Mouse (Mus musculus) hindbrain, embryonic 10.5 days (tissue): ENCODE data around the gene Ano4. TPM values are rescaled to one million over a fixed set of nuclear protein-coding genes. Genes with fewer than 3 reads are reported as not detected.
"Not testable (repeated sequence)": the region's sequence is repeated elsewhere in the genome, so short reads cannot be mapped to it uniquely, and the experiment has no call there.

Experiments
- DNase-seq: peaks from one replicate; pipeline ENCODE4 v3.0.0-alpha.2; 2017; ENCODE audit warnings: low spot score
- H3K27ac ChIP-seq: fragments of 300-500 bp; sonication (generic); 2 replicates; pipeline ENCODE4 v1.5.1; 2016; ENCODE audit warnings: mild to moderate bottlenecking, moderate library complexity
- H3K27me3 ChIP-seq: fragments of 300-500 bp; sonication (generic); 2 replicates; pipeline ENCODE4 v1.6.1; 2016; ENCODE audit warnings: mild to moderate bottlenecking; ENCODE audit not compliant: poor library complexity, insufficient read depth, severe bottlenecking
- H3K36me3 ChIP-seq: fragments of 300-500 bp; sonication (generic); 2 replicates; pipeline ENCODE4 v1.6.1; 2016; ENCODE audit warnings: mild to moderate bottlenecking, moderate library complexity
- H3K4me1 ChIP-seq: fragments of 300-500 bp; sonication (generic); replicated peaks from 2 replicates; pipeline ENCODE4 v1.6.1; 2016; ENCODE audit warnings: mild to moderate bottlenecking
- H3K4me3 ChIP-seq: fragments of 300-500 bp; sonication (generic); 2 replicates; pipeline ENCODE4 v1.5.1; 2016; ENCODE audit warnings: mild to moderate bottlenecking, moderate library complexity
- H3K9me3 ChIP-seq: fragments of 300-500 bp; sonication (generic); 2 replicates; pipeline ENCODE4 v1.6.1; 2016; ENCODE audit warnings: mild to moderate bottlenecking, moderate library complexity
- WGBS: fragments of 180-500 bp; shearing (Covaris S2); methylation state at CpG from one replicate; pipeline ENCODE4 v1.1.7; 2016; 5-methylcytosine and 5-hydroxymethylcytosine counted together
- polyA plus RNA-seq: library from polyadenylated mRNA; unstranded; fragments of >200 nt; fragmentation: Nextera tagmentation; extraction: Ambion mirVana; gene quantifications from 2 replicates; pipeline ENCODE4 v1.2.1, GENCODE M21; 2016

Ano4 gene
- polyA plus RNA-seq, 1 experiment from 2014 or later = 1.7 TPM

- H3K36me3 ChIP-seq = no peaks in the 10 kb centered on the region
- DNase-seq = no peak
- H3K9me3 ChIP-seq = no peaks in the 10 kb centered on the region
- no peaks in the 10 kb centered on the region for H3K27me3 ChIP-seq
- no peak overlapping the region for H3K27ac ChIP-seq
- WGBS = 83% methylated on average over 9 of the region's 9 CpGs
- no peaks in the 10 kb centered on the region for H3K4me1 ChIP-seq
- H3K4me3 ChIP-seq = no peak overlapping the region
Observed at GRCm38 (mm10) chr10:89092350-89093040, 252.1 kb downstream of the Ano4 start.

DNA sequence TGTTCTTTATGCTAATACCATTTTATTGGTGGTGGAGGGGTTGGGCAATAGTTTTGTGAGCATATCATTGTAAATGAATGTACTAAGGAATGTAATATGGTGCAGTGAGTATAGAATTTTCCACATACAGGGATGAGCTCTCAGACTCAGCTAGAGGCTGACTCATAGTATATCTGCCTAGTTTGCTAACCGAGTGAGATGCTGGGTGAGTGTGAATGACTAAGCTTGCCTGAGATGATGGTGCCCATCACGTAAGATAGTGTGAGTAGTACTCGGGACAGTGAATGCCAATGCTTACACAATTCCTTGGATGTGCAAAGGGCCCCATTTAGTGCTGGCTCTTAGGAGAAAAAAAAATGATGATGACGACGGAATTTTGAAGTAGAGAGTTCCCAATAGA lies 267.1 kb downstream of the Ano4 start:
- no peak for DNase-seq
- Histone ChIP-seq H3K4me3 (no peak overlapping the region), H3K4me1 (no peaks in the 10 kb centered on the region), H3K9me3 (no peaks in the 10 kb centered on the region), H3K27ac (no peak overlapping the region), H3K36me3 (no peaks in the 10 kb centered on the region), H3K27me3 (no peaks in the 10 kb centered on the region)
- 92% methylated on average over 5 of the region's 5 CpGs for WGBS

DNA sequence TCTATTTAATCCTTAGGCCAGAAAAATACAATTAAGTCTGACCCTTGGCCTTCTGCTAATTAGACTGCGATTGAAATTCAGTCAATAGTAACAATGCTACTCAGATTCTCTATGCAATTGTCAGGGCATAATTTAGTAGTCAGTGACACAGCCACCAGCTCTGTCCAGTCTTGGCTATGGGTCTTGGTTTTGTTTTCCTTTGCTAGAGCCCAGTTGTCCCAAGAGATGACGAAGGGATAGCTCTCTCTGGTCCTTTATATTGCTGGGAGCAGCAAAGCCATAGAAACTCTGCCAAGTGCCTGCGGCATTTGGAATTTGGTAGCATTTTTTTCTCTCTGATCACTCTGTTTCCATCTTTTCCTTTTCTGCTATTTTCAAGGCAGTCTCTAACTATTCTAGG lies 288.7 kb downstream of the Ano4 start:
- DNase-seq = no peak

GRCm38 (mm10) chr10:89044921-89045320 lies 299.6 kb downstream of the Ano4 start:
- not testable (repeated sequence) for H3K36me3 ChIP-seq, H3K9me3 ChIP-seq, H3K4me1 ChIP-seq, H3K4me3 ChIP-seq, H3K27me3 ChIP-seq, DNase-seq, H3K27ac ChIP-seq
- 91% methylated on average over 12 of the region's 12 CpGs for WGBS

More for the DNA sequence above, 288.7 kb downstream of the Ano4 start:
- no peaks in the 10 kb centered on the region for H3K4me1 ChIP-seq
- no peak overlapping the region for H3K4me3 ChIP-seq
- WGBS = 81% methylated on average over 3 of the region's 3 CpGs
- H3K9me3 ChIP-seq = no peaks in the 10 kb centered on the region
- H3K27ac ChIP-seq = no peak overlapping the region
- H3K27me3 ChIP-seq = no peaks in the 10 kb centered on the region
- H3K36me3 ChIP-seq = no peaks in the 10 kb centered on the region

DNA sequence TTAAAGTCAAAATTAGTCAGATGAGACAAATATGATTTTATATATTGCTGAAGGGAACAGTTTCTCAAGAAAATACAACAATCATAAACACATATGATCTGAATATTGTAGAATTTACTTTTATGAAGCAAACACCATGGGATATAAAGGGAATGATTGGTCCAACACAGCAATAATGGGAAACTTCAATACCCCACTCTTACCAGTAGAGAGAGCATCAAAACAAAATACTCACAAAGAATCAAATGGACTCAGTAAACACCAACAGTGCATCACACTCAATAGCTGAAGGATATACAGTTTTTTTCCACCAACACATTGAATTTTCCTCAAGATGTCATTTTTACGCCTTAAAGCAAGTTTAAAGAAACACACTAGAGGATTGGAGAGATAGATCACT lies 300.4 kb downstream of the Ano4 start:
- DNase-seq = no peak
- Histone ChIP-seq H3K27ac (no peak overlapping the region), H3K4me1 (no peaks in the 10 kb centered on the region), H3K9me3 (no peaks in the 10 kb centered on the region), H3K27me3 (no peaks in the 10 kb centered on the region), H3K36me3 (no peaks in the 10 kb centered on the region), H3K4me3 (no peak overlapping the region)
- 95% methylated on average over 1 of the region's 1 CpGs for WGBS

GRCm38 (mm10) chr10:89018926-89019325 lies 325.6 kb downstream of the Ano4 start:
- Histone ChIP-seq H3K36me3 (no peaks in the 10 kb centered on the region), H3K27ac (no peak overlapping the region), H3K9me3 (no peaks in the 10 kb centered on the region), H3K4me1 (no peaks in the 10 kb centered on the region), H3K27me3 (no peaks in the 10 kb centered on the region), H3K4me3 (no peak overlapping the region)
- 58% methylated on average over 5 of the region's 5 CpGs for WGBS
- DNase-seq = peak; percentile 3

DNA sequence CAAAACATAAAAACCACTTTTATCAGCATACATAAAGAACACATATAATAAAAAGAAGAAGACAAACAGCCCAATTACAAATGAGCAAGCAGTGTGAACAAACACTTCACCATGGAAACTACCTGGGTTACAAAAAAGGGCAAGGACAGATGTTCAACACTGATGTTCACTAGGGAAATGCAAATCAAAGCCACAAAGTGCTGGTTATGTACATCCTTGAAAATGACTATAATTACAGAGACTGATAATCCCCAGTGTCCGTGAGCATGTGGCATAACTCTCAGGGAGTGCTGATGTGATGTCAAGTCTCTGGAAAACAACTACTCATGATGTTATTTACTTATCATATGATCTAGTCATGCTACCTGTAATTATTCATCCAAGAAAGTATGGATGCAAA lies 336.3 kb downstream of the Ano4 start:
- H3K4me1 ChIP-seq = no peaks in the 10 kb centered on the region
- no peaks in the 10 kb centered on the region for H3K27me3 ChIP-seq
- H3K27ac ChIP-seq = no peak overlapping the region
- WGBS = 78% methylated on average over 1 of the region's 1 CpGs
- H3K9me3 ChIP-seq = no peaks in the 10 kb centered on the region
- no peak for DNase-seq
- H3K36me3 ChIP-seq = no peaks in the 10 kb centered on the region
- H3K4me3 ChIP-seq = no peak overlapping the region

GRCm38 (mm10) chr10:89004518-89004917 lies 340.0 kb downstream of the Ano4 start:
- DNase-seq = no peak
- H3K36me3 ChIP-seq = no peaks in the 10 kb centered on the region

DNA sequence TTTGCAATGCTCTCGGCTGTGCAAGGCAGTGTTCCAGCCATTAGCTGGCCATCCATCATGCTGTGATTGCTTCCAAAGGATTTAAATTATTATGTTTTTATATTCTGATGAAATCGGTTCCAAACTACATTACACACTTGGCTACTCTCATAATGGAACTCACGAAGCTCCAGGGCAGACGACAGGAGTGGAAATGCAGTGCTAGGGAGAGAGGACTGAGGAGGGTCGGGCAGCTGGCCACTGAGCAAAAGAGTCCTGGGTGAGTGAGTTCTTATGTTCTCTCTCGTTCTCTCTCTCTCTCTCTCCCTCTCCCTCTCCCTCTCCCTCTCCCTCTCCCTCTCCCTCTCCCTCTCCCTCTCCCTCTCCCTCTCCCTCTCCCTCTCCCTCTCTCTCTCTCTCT lies 357.6 kb downstream of the Ano4 start:
- no peak overlapping the region for H3K27ac ChIP-seq
- H3K4me3 ChIP-seq = no peak overlapping the region
- no peaks in the 10 kb centered on the region for H3K36me3 ChIP-seq
- DNase-seq = no peak
- no peaks in the 10 kb centered on the region for H3K27me3 ChIP-seq
- no peaks in the 10 kb centered on the region for H3K9me3 ChIP-seq
- no peaks in the 10 kb centered on the region for H3K4me1 ChIP-seq
- WGBS = 69% methylated on average over 6 of the region's 6 CpGs

More at GRCm38 (mm10) chr10:89004518-89004917, 340.0 kb downstream of the Ano4 start:
- Histone ChIP-seq H3K27me3 (no peaks in the 10 kb centered on the region), H3K4me1 (no peaks in the 10 kb centered on the region), H3K9me3 (no peaks in the 10 kb centered on the region), H3K4me3 (no peak overlapping the region), H3K27ac (no peak overlapping the region)
- WGBS = 95% methylated on average over 3 of the region's 3 CpGs

- no peaks in the 10 kb centered on the region for H3K9me3 ChIP-seq
- peak; percentile 31 for DNase-seq
- no peak overlapping the region for H3K27ac ChIP-seq
- 29% methylated on average over 8 of the region's 8 CpGs for WGBS
- no peaks in the 10 kb centered on the region for H3K36me3 ChIP-seq
- H3K4me1 ChIP-seq = no peaks in the 10 kb centered on the region
- H3K4me3 ChIP-seq = no peak overlapping the region
- H3K27me3 ChIP-seq = no peaks in the 10 kb centered on the region
Observed at GRCm38 (mm10) chr10:88983444-88983843, 361.1 kb downstream of the Ano4 start.

DNA sequence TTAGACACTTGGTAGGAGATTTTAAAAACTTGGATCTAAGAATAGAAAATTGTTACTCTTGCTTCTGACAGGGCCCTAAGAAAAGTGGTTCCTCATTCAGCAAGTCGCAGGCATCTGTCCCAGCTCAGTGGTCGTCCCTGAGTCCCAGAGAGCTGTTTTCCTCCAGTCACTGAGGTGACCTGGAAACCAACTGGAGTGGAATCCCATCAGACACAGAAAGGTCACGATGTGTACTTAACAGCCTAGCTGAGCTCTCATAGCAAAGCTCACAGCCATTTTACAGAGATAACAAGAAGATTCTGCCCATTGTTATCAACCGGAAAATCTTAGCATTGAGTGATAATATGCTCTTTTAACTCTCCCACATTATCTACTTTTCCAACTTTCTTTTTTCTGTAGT lies 365.1 kb downstream of the Ano4 start:
- WGBS = 77% methylated on average over 4 of the region's 4 CpGs

DNA sequence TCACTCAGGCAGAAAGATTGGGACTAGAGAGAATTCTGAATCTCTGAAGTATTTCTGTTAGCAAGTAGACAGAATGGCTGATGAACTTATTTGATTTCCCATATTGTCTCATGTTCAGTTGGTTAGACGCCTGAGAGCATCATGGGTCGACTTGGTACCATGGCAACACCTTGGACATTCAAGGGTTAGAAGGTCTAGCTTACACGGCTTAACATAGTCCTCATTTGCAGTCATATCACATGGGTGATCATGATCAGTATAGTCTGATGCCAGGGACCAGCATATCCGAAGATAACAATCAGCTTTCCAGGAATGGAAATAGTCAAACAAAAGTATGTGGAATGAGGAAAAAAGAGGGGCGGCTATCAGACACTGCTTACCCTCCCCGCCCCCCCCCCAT lies 365.6 kb downstream of the Ano4 start:
- H3K4me1 ChIP-seq = no peaks in the 10 kb centered on the region
- H3K36me3 ChIP-seq = no peaks in the 10 kb centered on the region
- H3K27me3 ChIP-seq = no peaks in the 10 kb centered on the region
- 76% methylated on average over 6 of the region's 6 CpGs for WGBS
- H3K27ac ChIP-seq = no peak overlapping the region
- H3K9me3 ChIP-seq = no peaks in the 10 kb centered on the region
- H3K4me3 ChIP-seq = no peak overlapping the region
- DNase-seq = no peak

More for the DNA sequence above, 365.1 kb downstream of the Ano4 start:
- no peaks in the 10 kb centered on the region for H3K4me1 ChIP-seq
- H3K9me3 ChIP-seq = no peaks in the 10 kb centered on the region
- H3K36me3 ChIP-seq = no peaks in the 10 kb centered on the region
- no peak overlapping the region for H3K27ac ChIP-seq
- no peak for DNase-seq
- no peak overlapping the region for H3K4me3 ChIP-seq
- H3K27me3 ChIP-seq = no peaks in the 10 kb centered on the region

DNA sequence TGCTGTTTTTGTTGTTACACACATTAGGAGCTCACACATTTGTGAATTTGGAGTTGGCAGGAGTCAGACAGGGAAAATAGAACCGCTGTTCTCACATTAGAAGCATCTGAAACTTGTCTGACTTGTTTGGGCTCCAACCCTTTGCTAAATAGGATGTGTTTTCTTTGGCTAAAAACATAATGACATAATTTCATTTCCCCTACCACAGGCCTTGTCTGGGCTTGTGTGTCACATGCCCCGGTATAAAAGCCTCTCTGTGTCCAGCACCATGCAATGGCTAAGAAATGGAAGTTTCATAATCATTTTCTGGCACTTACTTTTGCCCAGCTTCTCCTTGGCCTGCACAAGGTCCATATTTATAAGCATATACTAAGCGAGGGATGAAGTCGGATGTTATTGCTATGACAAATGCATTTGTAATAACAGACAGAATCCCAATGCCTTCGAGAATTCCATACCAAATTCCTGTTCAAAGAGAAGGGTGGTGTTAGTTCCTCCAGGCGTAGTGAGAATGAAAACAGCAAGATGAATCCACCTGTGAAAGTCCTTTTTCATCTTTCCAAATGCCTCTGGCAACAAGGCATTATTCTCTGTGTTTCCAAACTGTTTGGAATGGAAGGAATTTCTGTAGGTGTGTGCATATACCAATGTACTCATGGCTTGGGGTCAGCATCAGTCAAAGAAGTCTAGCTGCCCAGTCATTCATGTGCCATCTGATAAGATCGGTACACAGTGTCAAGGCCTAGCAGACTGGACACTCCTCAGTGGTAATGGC lies 373.4 kb downstream of the Ano4 start:
- DNase-seq = no peak
- H3K9me3 ChIP-seq = peaks cover 4% of the 10 kb centered on the region; the same call in 1 of the 2 replicates
- WGBS = 89% methylated on average over 7 of the region's 7 CpGs

More for the DNA sequence above, 373.4 kb downstream of the Ano4 start:
- H3K36me3 ChIP-seq = no peaks in the 10 kb centered on the region
- no peaks in the 10 kb centered on the region for H3K27me3 ChIP-seq
- no peak overlapping the region for H3K27ac ChIP-seq
- H3K4me1 ChIP-seq = no peaks in the 10 kb centered on the region
- H3K4me3 ChIP-seq = no peak overlapping the region
